Mouse (Mus musculus): ENCODE data around the gene Bace2. TPM values are rescaled to one million over a fixed set of nuclear protein-coding genes. Genes with fewer than 3 reads are reported as not detected.

The Bace2 gene
- polyA plus RNA-seq, 1 experiment from 2014 or later, result 3.6 TPM

GRCm38 (mm10) chr16:97447386-97447785, 90.8 kb downstream of the Bace2 start:
- Histone ChIP-seq H3K4me3 (no peak overlapping the region), H3K36me3 (no peaks in the 10 kb centered on the region), H3K9me3 (no peaks in the 10 kb centered on the region), H3K4me1 (replicated peaks) (no peaks in the 10 kb centered on the region), H3K9ac (no peak overlapping the region), H3K27me3 (no peaks in the 10 kb centered on the region), H3K4me2 (no peak overlapping the region), H3K27ac (no peak overlapping the region)
- ATAC-seq (ENCODE audit: low FRiP score), result no peak

DNA sequence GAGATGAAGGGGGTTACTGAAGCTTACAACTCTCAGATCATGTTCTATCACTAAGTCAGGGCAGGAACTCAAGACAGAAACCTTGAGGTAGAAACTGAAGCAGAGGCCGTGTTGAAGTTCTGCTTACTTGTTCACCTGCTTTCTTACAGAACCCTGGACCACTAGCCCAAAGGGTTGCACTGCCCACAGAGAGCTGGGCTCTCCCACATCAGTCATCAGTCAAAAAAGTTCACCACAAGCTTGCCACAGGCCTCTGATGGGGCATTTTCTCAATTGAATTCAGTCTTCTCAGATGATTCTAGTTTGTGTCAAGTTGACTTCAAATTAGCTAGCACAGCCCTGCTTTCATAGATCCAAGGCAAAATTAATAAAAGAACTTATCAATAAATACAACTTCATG, 103.3 kb downstream of the Bace2 start:
- Histone ChIP-seq H3K4me1 (replicated peaks) (0 out of 2 replicates have a peak, but pooled peaks cover 6% of the 10 kb centered on the region), H3K27ac (no peak overlapping the region), H3K9me3 (no peaks in the 10 kb centered on the region), H3K4me3 (no peak overlapping the region), H3K27me3 (no peaks in the 10 kb centered on the region), H3K4me2 (no peak overlapping the region), H3K36me3 (no peaks in the 10 kb centered on the region), H3K9ac (no peak overlapping the region)
- 81% methylated on average over 1 of the region's 1 CpGs for WGBS
- no peak for ATAC-seq (ENCODE audit: low FRiP score)

DNA sequence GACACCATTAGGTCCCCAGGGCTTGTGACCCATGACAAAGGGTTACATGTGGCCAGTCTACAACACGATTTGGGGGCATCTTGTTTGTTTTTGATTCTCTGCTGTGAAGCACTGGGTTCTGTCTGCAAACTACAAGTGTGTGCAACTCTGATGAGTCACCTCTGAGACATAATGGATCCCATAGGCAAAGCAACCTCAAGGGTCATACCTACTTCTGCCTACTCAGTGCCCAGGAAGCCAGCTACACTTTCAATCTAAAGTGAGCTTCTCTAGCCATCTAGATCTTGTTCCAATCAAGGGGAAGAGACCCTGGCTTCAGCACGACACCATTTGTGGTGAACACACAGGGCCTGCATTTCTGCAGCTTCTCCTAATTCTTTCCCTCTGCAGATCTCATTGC, 104.7 kb downstream of the Bace2 start:
- Histone ChIP-seq H3K9ac (no peak overlapping the region), H3K9me3 (no peaks in the 10 kb centered on the region), H3K27ac (no peak overlapping the region), H3K4me3 (no peak overlapping the region), H3K36me3 (no peaks in the 10 kb centered on the region), H3K4me2 (no peak overlapping the region), H3K4me1 (replicated peaks) (0 out of 2 replicates have a peak, but pooled peaks cover 6% of the 10 kb centered on the region), H3K27me3 (no peaks in the 10 kb centered on the region)
- 75% methylated on average over 2 of the region's 2 CpGs for WGBS
- ATAC-seq (ENCODE audit: low FRiP score), result no peak

DNA sequence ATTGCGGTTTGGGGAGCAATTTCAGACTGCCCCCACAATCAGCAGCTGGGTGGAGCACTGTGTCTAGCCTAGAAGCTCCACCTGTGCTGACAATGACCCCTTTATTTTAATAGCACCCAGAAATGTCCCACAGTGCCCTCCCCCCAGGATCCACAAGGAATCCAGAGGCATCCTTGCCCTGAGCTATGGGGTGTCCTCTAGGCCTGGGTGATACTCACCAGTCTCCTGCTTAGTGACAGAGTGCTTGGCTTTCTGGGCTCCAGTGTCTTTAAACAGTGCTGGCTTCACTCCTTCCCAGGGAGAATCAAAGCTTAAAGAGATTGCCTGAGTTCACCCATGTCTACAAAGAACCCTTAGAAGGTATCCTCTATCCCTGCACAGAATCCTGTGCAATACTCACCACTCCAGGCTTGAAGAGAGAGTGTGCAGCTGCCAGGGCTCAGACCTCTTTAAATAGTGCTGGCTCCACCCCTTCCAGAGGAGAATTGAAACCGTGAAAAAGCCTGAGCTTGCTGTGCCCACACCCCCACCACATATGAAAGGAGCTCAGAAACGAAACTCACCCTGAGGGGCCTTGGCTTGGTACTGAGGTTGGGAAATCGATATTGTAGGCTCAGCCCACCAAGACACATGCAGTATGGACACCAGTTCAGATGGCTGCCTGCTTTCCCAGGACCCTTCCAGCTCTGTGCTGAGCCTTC, 106.1 kb downstream of the Bace2 start, which contains the start of gene Mx1:
Gene Mx1, minus strand, starts transcription at position 427 of the 701 bp plus-strand sequence.
- Histone ChIP-seq H3K27ac (no peak within 1 kb of the TSS), H3K36me3 (no peaks in the 10 kb centered on the region), H3K9me3 (no peaks in the 10 kb centered on the region), H3K9ac (no peak within 1 kb of the TSS), H3K4me3 (no peak within 1 kb of the TSS), H3K4me1 (replicated peaks) (0 out of 2 replicates have a peak, but pooled peaks cover 6% of the 10 kb centered on the region), H3K27me3 (no peaks in the 10 kb centered on the region), H3K4me2 (no peak within 1 kb of the TSS)
- no peak for ATAC-seq (ENCODE audit: low FRiP score)
- WGBS, result 26% methylated on average over 4 of the region's 4 CpGs

DNA sequence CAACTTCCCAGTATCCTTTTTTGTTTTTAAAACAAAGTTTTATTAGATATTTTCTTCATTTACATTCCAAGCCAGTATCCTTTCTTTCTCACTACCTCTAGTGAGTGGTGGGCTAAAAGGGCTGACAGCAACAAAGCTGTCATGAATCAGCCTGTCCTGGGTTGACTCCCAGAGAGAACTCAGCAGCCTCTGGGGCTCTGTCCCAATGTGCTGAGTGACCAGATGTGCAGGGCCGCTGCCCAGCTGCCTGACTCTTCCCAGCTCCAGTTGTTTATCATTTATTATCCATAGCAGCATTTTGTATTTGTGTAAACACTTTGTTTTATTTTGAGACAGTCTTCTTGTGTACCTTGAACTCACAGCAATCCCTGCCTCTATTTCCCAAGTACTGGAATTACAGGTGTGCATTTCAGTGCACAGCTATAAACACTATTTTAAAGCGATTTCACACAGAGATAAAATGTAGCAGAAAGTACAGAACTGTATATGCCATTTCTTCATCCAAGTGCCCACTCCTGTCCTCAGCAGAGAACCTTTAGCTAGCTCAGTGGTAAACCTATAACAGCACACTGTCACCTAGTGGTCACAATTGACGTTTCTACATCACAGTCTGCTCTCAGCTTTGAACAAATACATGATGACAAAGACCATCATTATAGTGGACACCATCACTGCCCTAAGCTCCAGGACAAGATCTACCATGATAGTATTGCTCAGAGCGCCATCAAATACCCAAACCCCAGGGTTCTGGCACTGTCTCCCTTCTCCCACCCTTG, 109.8 kb downstream of the Bace2 start:
- no peak overlapping the region for H3K9ac ChIP-seq
- H3K4me3 ChIP-seq, result no peak overlapping the region
- ATAC-seq (ENCODE audit: low FRiP score), result no peak
- 0 out of 2 replicates have a peak, but pooled peaks cover 6% of the 10 kb centered on the region for H3K4me1 ChIP-seq (replicated peaks)
- H3K27ac ChIP-seq, result no peak overlapping the region
- 57% methylated on average over 4 of the region's 4 CpGs for WGBS
- no peak overlapping the region for H3K4me2 ChIP-seq
- H3K9me3 ChIP-seq, result no peaks in the 10 kb centered on the region
- H3K27me3 ChIP-seq, result no peaks in the 10 kb centered on the region
- no peaks in the 10 kb centered on the region for H3K36me3 ChIP-seq

DNA sequence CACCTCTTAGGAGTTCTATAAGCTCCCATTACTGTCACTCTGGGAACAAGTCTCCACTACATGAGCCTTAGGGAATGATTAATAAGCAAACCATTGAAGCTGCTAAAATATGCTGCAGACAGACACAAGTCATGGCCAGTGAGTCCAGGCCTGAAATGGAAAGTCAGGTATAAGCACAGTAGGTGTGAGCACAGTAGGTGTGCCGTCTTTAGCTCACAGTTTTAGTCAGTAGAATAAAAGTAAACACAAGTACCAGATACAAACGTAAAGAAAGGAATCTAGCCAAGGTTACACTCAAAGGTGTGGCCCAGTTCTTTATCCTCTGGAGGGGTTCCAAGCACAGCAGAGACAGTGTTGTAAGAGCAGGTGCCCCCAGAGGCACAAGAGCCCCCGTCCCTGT, 110.9 kb downstream of the Bace2 start:
- Histone ChIP-seq H3K9ac (no peak overlapping the region), H3K4me3 (no peak overlapping the region), H3K9me3 (no peaks in the 10 kb centered on the region), H3K27ac (no peak overlapping the region), H3K4me1 (replicated peaks) (0 out of 2 replicates have a peak, but pooled peaks cover 6% of the 10 kb centered on the region), H3K36me3 (no peaks in the 10 kb centered on the region), H3K4me2 (no peak overlapping the region), H3K27me3 (no peaks in the 10 kb centered on the region)
- no peak for ATAC-seq (ENCODE audit: low FRiP score)
- WGBS, result 85% methylated on average over 3 of the region's 3 CpGs

GRCm38 (mm10) chr16:97467993-97468791, 111.7 kb downstream of the Bace2 start:
- Histone ChIP-seq H3K4me1 (replicated peaks) (no peaks in the 10 kb centered on the region), H3K4me3 (no peak overlapping the region), H3K36me3 (no peaks in the 10 kb centered on the region), H3K9ac (no peak overlapping the region), H3K27me3 (no peaks in the 10 kb centered on the region), H3K27ac (no peak overlapping the region), H3K9me3 (no peaks in the 10 kb centered on the region), H3K4me2 (no peak overlapping the region)
- no peak for ATAC-seq (ENCODE audit: low FRiP score)
- 77% methylated on average over 4 of the region's 4 CpGs for WGBS

DNA sequence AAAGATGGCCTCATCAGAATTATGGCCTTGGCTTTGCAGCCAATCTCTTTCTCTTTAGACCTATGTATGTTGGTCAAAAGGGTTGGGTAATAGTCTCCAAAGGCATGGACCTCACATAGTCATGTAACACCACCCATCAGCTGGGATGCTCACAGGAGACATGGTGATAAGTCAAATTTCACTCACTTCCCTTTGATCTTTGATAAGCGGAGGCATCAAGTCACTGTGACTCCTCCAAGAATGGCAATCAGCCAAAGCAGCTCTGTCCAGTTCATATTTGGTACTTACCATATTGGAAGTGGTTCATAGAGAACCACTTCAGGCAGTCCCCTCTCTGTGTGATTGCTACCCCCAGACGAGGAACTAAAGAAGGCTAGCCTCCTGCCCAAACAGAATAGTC, 118.1 kb downstream of the Bace2 start:
- Histone ChIP-seq H3K9ac (no peak overlapping the region), H3K9me3 (no peaks in the 10 kb centered on the region), H3K4me3 (no peak overlapping the region), H3K27me3 (no peaks in the 10 kb centered on the region), H3K27ac (no peak overlapping the region), H3K36me3 (no peaks in the 10 kb centered on the region), H3K4me1 (replicated peaks) (no peaks in the 10 kb centered on the region), H3K4me2 (no peak overlapping the region)
- WGBS, result 78% methylated on average over 2 of the region's 2 CpGs
- no peak for ATAC-seq (ENCODE audit: low FRiP score)

GRCm38 (mm10) chr16:97475581-97475980, 119.0 kb downstream of the Bace2 start:
- no peak overlapping the region for H3K4me2 ChIP-seq
- 96% methylated on average over 3 of the region's 3 CpGs for WGBS
- H3K9ac ChIP-seq, result no peak overlapping the region
- H3K4me1 ChIP-seq (replicated peaks), result no peaks in the 10 kb centered on the region
- no peaks in the 10 kb centered on the region for H3K27me3 ChIP-seq
- no peak overlapping the region for H3K4me3 ChIP-seq
- H3K36me3 ChIP-seq, result no peaks in the 10 kb centered on the region
- ATAC-seq (ENCODE audit: low FRiP score), result no peak
- no peaks in the 10 kb centered on the region for H3K9me3 ChIP-seq
- H3K27ac ChIP-seq, result no peak overlapping the region

GRCm38 (mm10) chr16:97476524-97476923, 120.0 kb downstream of the Bace2 start:
- Histone ChIP-seq H3K9ac (no peak overlapping the region), H3K4me3 (no peak overlapping the region), H3K4me1 (replicated peaks) (no peaks in the 10 kb centered on the region), H3K27me3 (no peaks in the 10 kb centered on the region), H3K4me2 (no peak overlapping the region), H3K27ac (no peak overlapping the region), H3K36me3 (no peaks in the 10 kb centered on the region), H3K9me3 (no peaks in the 10 kb centered on the region)
- 95% methylated on average over 1 of the region's 1 CpGs for WGBS
- no peak for ATAC-seq (ENCODE audit: low FRiP score)

GRCm38 (mm10) chr16:97478655-97479054, 122.1 kb downstream of the Bace2 start:
- Histone ChIP-seq H3K36me3 (no peaks in the 10 kb centered on the region), H3K4me3 (no peak overlapping the region), H3K9me3 (no peaks in the 10 kb centered on the region), H3K4me2 (no peak overlapping the region), H3K9ac (no peak overlapping the region), H3K27me3 (no peaks in the 10 kb centered on the region), H3K4me1 (replicated peaks) (no peaks in the 10 kb centered on the region), H3K27ac (no peak overlapping the region)
- no peak for ATAC-seq (ENCODE audit: low FRiP score)
- WGBS, result 82% methylated on average over 2 of the region's 2 CpGs

GRCm38 (mm10) chr16:97492369-97492768, 135.8 kb downstream of the Bace2 start:
- no peaks in the 10 kb centered on the region for H3K36me3 ChIP-seq
- ATAC-seq (ENCODE audit: low FRiP score), result no peak
- H3K4me2 ChIP-seq, result no peak overlapping the region
- H3K27ac ChIP-seq, result no peak overlapping the region
- H3K4me1 ChIP-seq (replicated peaks), result no peaks in the 10 kb centered on the region
- WGBS, result 91% methylated on average over 1 of the region's 1 CpGs
- H3K27me3 ChIP-seq, result 0 out of 2 replicates have a peak, but pooled peaks cover 2% of the 10 kb centered on the region
- no peak overlapping the region for H3K9ac ChIP-seq
- no peaks in the 10 kb centered on the region for H3K9me3 ChIP-seq
- no peak overlapping the region for H3K4me3 ChIP-seq
